Mouse (Mus musculus) kidney, adult 2 months (tissue): ENCODE measurements around the gene Jpt2.
"Not testable (repeated sequence)": the region's sequence is repeated elsewhere in the genome, so short reads cannot be mapped to it uniquely, and the experiment has no call there.

ENCODE experiments used
- CTCF ChIP-seq: fragments of 200-500 bp; conservative IDR thresholded peaks from 2 replicates; pipeline ENCODE4 v1.5.1; 2011; ENCODE audit warnings: low read depth, mild to moderate bottlenecking, control low read depth, low read length, moderate library complexity, mixed read lengths; ENCODE audit not compliant: insufficient read depth, insufficient read length
- POLR2A ChIP-seq: fragments of 200-500 bp; IDR thresholded peaks from one replicate; pipeline ENCODE4 v1.6.1; 2011; ENCODE audit warnings: low read depth, low read length, control low read depth

- TF ChIP-seq CTCF: peak; percentile 57
- TF ChIP-seq POLR2A: not testable (repeated sequence)
Measured at GRCm38 (mm10) chr17:24942453-24942852, 18.0 kb downstream of the Jpt2 start.
